Mouse (Mus musculus) frontal cortex, postnatal 10 days (tissue): ENCODE measurements around the gene Triobp.

ENCODE experiments used
- DNase-seq, 2 experiments: peaks; one replicate each; pipeline ENCODE4 v3.0.0; 2022; ENCODE audit warnings: low spot score in 2 of 2, mixed read lengths in 1 of 2

The Triobp gene

DNA sequence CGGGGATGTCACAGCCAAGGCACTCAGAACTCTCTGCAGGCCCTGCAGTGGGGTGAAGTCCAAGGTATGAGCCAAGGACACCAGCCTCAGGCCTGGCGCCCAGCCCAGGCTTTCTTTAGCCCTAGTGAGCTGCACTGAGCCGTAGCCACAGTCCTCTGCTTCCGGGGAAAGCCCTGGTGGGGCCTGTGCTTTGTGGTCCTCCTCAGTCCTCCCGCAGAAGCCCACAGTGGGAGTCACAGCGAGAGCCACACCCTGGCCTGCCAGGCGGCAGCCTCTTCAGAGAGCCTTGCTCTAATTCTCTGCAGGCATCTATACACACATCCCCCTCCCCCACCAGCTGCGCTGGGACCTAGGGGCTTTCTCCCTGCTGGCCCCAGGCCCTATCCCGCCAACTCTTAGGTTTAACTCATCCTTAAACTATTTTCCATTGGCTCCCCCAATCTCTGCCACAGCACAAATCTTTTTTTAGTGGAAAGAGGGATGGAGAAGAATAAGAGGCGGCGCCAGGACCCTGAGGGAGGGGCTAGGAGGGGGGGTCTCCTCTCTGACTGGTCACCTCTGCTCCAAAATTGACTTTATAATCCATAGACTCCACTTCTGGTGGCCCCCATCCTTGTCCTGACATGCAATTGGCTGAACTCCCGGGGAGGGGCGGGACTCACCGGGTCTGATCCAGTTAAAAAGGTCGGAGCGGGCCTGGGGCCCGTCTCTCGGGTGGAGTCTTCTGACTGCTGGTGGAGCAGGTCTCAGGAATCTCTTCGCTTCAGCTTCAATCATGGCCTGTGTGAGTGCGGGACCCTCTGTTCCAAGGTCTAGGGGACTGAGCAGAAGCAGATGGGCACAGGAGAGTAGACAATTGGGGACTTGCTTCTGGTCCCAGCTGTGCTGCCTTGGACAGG, 21.3 kb upstream of the Triobp start, which contains the start of gene Lgals1:
TSS of gene Lgals1 (plus strand) at position 705 of the 899 bp plus-strand sequence.
- peak; percentile 63 to 64 for DNase-seq

GRCm38 (mm10) chr15:78927021-78927787, 20.3 kb upstream of the Triobp start:
- DNase-seq: no peak

GRCm38 (mm10) chr15:78927788-78928457, 19.6 kb upstream of the Triobp start:
- DNase-seq: peak; percentile 47 to 63

DNA sequence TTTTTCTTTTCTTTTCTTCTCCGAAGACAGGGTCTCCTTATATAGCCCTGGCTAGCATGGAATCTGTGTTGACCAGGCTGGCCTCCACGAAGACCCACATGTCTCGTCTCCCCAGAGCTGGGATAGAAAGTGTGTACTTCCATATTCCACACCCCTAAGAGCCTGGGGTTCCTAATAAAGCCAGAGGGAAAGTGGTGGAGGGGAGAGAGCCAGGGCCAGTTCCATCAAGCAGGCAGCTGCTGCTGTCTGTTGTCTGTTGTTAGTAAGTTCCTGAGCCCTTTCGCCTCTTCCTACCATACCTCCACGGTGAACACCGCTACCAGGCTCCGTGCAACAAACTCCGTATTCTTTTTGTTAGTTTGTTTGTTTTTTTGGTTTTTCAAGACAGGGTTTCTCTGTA, 19.0 kb upstream of the Triobp start:
- no peak for DNase-seq

DNA sequence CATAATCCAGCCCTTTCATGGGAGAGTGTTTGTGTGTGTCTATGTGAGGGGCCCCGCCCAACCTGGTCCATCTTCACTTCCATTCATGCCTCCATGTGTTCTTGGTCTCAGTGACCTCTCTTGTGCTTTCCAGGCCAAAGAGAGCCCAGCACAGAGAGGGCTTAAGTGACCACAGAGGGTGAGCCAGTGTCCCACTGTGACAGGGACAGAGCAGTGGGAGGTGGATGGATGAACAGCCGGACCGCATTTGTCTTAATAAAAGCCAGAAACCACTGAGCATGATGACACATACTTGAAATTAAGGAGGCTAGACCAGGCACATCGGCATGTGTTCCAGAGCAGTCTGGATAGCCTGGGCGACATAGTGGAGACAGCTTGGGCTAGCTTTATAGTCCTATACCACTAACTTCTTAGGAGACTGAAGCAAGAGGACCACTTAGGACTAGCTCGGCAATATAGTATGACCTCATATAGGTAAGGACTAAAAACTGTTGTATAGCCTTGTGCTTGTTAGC, 17.3 kb upstream of the Triobp start:
- no peak for DNase-seq

GRCm38 (mm10) chr15:78930801-78931426, 16.6 kb upstream of the Triobp start:
- no peak for DNase-seq

- DNase-seq: no peak
Measured at GRCm38 (mm10) chr15:78931577-78931976, 15.9 kb upstream of the Triobp start.

DNA sequence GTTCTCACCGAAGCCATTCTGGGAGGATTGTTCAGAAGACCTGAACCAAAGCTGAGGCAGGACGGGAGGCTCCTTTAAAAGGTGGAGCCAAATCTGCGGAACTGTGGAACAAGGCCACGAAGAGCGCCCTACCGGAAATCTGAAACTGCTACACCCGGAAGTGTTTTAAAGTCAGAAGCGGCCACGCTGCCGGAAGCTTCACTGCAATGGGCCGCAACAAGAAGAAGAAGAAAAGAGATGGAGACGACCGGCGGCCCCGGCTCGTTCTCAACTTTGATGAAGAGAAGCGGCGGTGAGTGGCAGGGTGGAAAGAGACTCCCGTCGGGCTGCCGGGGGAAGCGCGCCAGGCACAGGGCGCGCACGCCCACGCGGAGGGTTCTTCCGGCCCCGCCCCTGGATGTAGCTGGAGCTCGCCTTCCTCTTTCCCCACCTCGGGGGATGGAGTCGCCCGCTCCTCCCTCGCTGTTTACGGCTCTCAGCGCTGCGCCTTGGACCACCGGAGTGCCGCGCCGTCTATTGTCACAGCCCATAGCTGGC, 12.7 kb upstream of the Triobp start, which contains the start of gene Nol12:
TSS of gene Nol12 (plus strand) at position 150 of the 537 bp plus-strand sequence.
- peak; percentile 74 to 84 for DNase-seq

DNA sequence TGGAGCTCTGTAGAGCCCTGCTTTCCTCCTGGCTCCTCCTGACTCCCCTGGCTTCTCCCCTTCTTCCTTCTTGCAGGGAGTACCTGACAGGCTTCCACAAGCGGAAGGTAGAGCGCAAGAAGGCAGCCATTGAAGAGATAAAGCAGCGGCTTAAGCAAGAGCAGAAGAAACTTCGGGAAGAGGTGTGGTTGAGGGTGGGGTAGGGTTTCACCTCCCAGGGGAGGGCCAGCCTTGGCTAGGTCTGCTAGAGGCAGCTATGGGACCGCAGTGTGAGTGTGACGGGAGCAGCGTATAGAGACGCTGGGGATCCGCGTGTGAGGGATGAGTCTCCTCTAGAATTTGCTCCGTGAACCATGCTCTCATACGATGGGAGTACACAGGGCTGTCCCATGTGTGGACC, 11.1 kb upstream of the Triobp start:
- DNase-seq: no peak

DNA sequence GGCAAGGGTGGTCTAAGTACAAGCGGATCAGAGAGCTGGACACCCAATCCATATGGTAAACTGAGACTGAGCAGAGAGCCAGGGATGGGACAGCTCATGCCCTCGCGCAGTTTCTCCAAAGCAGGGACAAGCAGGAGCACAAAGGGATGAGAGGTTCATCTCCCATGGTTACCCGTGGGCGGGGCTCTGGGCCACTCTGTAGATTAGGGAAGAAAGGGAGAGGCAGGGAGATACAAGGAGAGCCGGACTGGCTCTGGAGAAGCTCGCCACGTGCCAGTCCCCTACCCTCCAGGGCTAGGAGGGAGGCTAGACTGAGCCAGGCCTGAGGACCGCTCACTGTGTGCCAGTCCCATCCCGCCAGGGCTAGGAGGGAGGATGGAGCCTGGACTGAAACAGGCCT, 10.2 kb upstream of the Triobp start:
- no peak for DNase-seq

GRCm38 (mm10) chr15:78937963-78938362, 9.6 kb upstream of the Triobp start:
- no peak for DNase-seq

- DNase-seq: no peak
Measured at GRCm38 (mm10) chr15:78940325-78940724, 7.2 kb upstream of the Triobp start.

- DNase-seq: peak; percentile 63 to 78
Measured at GRCm38 (mm10) chr15:78942663-78943062, 4.9 kb upstream of the Triobp start.

DNA sequence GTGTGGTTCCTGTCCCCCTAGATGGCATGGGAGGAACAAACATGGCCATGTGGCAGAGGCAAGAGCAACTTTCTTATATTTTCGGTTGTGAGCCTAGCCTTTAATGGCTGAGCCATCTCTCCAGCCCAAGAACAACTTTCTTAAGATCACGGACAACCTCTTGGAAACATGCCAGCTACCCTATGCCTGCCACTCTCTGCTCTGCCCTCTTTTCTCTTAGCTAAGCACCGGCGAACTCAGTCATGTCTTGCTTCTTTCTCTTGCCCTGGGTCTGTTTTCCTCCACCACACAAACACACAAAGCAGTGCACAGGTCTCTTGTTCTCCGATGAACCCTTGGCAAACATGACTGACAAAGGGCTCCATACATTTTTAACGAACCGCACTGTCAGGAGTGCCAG, 1.3 kb upstream of the Triobp start:
- DNase-seq: no peak

DNA sequence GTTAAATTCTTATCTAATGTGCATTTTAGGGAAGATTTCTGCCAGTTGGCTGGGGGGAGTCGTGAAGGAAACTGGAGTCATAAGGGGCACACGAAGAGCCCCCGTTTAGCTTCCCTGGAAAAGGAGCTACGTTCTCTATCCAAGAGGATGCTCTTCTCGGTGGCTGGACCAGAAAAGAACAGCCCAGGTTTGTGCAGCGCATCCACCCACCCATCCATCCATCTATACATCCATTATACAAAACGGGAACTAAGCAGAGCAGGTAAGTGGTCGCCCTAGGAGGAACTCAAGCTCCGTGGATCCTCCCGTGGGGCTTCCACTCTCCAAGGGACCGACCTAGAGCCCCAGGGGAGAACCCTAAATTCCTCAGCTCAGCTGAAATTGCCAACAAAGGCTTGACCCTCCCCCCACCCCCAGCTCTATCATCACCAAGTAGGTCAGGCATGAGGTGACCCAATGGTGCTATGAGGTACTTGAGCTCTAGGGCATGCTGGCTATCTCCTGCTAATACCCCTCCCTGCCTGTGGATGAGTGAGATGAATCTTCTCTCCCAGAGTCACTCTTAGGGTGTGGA, 715 bp downstream of the Triobp start:
- no peak for DNase-seq

DNA sequence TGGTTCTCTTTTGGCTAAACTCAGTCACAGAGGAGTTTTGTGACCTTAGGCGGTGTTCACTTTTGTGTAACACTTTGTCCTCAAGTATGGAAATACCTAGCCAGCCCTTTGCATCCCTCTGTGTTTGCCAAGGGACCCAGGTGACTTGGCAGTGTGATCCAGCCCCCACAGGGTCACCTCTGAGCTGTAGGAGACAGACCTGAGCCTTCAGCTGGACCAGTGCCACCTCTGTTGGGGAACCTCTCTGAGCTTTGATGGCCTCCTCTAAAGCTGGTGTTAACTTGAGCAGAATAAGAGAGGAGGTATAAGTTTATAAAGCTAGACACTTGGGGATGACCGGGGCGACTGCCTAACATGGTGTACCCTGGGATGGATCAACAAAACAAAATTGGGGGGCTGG, 1.4 kb downstream of the Triobp start:
- no peak for DNase-seq

DNA sequence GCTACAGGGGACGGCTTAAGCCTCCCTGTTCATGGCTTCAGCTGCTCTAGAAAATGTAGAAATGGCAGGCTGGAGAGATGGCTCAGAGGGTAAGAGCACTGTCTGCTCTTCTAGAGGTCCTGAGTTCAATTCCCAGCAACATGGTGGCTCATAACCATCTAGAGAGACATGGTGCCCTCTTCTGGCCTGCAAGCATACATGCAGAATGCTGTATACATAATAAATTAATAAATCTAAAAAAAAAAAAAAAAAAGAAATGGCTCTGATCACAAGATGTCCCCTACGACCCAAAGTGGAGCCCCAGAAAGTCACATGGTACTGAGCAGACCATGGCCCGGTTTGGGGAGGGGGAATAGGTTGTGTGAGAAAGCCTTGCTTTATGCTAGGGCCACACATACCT, 8.1 kb downstream of the Triobp start:
- DNase-seq: no peak

GRCm38 (mm10) chr15:78956351-78956750, 8.8 kb downstream of the Triobp start:
- no peak for DNase-seq

DNA sequence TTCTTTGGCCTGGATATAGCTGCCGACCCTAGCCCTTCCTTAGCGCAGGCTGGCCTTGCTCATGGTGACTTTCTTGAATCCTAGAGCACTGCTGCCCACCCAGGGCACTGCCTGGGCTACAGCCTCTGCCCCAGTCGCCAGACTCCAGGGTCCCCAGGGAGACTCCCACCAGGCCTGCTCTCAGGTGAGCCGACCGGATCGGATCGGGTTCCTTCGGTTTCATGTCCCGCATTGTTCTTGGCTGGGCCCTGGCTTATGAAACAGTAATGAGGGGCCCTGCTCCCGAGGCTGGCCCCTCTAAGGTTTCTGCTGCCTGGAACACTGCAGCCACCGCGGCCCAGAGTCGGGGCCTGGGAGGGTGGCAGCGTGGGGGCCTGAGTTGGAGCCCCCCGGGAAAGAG, 9.5 kb downstream of the Triobp start:
- no peak for DNase-seq

DNA sequence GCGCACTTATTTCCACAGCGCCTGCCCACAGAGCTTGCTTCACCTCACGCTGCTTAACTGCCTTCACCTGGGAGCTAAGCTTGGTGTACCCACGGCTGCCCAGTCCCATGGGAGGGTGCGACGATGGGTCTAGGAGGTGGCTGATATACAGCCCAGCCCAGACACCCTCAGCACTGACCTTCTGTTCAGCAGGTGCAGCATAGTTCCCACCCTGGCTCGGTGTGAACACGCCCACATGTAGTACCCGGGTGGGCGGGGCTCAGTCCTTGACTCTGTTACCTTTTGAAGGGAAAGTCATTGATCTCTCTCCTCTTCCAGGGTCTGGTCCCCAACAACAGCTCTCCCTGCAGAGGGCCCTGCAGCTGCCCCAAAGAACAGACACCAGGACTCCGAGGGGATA, 12.0 kb downstream of the Triobp start:
- no peak for DNase-seq

DNA sequence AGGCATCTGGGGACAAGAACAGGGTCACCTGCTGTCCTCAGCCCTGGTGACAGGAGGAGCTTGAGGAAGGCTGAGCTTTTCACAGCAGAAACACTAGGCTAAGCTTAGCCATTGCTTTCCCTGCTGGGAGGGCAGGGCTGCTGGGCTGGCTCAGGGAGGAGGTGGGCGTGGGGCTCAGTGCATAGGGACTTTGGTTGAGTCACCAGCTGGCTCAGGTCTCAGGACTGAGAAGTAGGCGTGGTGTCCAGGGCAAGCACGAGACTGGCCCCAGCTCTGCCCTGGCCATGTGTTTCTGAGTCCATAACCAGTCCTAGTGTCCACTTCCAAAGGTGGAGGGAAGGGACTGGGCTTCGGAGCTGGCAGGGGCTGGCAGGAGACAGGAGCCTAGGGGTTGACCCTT, 12.6 kb downstream of the Triobp start:
- DNase-seq: no peak
